15 mouse cellular contexts compared by ENCODE assay signal in genomic region chr4:85325454-85325853, GRCm38 (mm10).
A peak's percentile ranks its signal among the peaks of the same experiment; 100 is the strongest.
DNase-seq lines count a peak whose midpoint lies in the region; ATAC-seq lines count a peak whose summit lies in the region.
"Had no signal": no experiment of that assay in that cellular context is flagged by ENCODE, and none has a peak within 500 bp of the region (broad histone marks: within the 10 kb centered on the region; RNA-seq: fewer than 3 reads in every experiment).

No protein-coding gene starts in this region.

- DNase-seq in left cerebral cortex, adult 11 months (ENCODE audit: low spot score): peak; percentile 66
- no peak for DNase-seq in left cerebral cortex, postnatal 4 days
- peak; percentile 12 for DNase-seq in forelimb bud, embryonic 11.5 days (ENCODE audit: low read depth, low spot score)
- DNase-seq in layer of hippocampus, adult 9-10 months (ENCODE audit: low spot score): peak; percentile 47
- peak; percentile 69 to 71 for DNase-seq in right cerebral cortex, adult 2 months (ENCODE audit: low spot score in 2 of 2)
- no peak for DNase-seq in heart, adult 11 months
- DNase-seq in kidney, postnatal 4 days: no peak
- DNase-seq: adrenal gland, adult 2 months; cerebellum, adult 11 months; heart, postnatal 10 days; kidney, adult 2 months; liver, postnatal 0 days; retina, postnatal 1 day had no signal

- no peak overlapping the region for H3K4me2 ChIP-seq in midbrain, embryonic 16.5 days (ENCODE audit: low read length)

- H3K27me3 ChIP-seq in midbrain, embryonic 16.5 days (ENCODE audit: control insufficient read depth, insufficient read depth, low read depth, low read length): no peaks in the 10 kb centered on the region

- intact Hi-C loops in left cerebral cortex, postnatal 4 days (cut with DNase I): no loop called here

- H3K9me3 ChIP-seq in midbrain, embryonic 16.5 days (replicated peaks; ENCODE audit: control insufficient read depth, low read length, poor library complexity, severe bottlenecking): no peaks in the 10 kb centered on the region

- no peak overlapping the region for H3K27ac ChIP-seq in midbrain, embryonic 16.5 days (ENCODE audit: low read length)

- WGBS in midbrain, embryonic 16.5 days: 84% methylated on average over 6 of the region's 6 CpGs

- ATAC-seq in midbrain, embryonic 16.5 days: no peak
- ATAC-seq: liver, postnatal 0 days had no signal

- H3K9ac ChIP-seq in midbrain, embryonic 16.5 days (ENCODE audit: low read depth, low read length): no peak overlapping the region
- H3K9ac ChIP-seq: liver, postnatal 0 days had no signal

- H3K4me1 ChIP-seq in midbrain, embryonic 16.5 days (ENCODE audit: control insufficient read depth, insufficient read depth, low read length): no peaks in the 10 kb centered on the region

- no peaks in the 10 kb centered on the region for H3K36me3 ChIP-seq in midbrain, embryonic 16.5 days (ENCODE audit: control insufficient read depth, insufficient read depth, low read length)

- no peak overlapping the region for H3K4me3 ChIP-seq in midbrain, embryonic 16.5 days (ENCODE audit: low read depth, low read length)
- H3K4me3 ChIP-seq: myocyte had no signal

Comparison
In these comparisons a context has a peak if more than half of its experiments do, and no peak if none do; other contexts are left out.
1. DNase-seq: peak in left cerebral cortex, adult 11 months (single experiment), forelimb bud, embryonic 11.5 days (single experiment), layer of hippocampus, adult 9-10 months (single experiment) and right cerebral cortex, adult 2 months (2 of 2); none in left cerebral cortex, postnatal 4 days (single experiment), heart, adult 11 months (single experiment) and kidney, postnatal 4 days (0 of 2).